Mouse (Mus musculus) stomach, postnatal 0 days (tissue): ENCODE data around the gene Stk10. TPM values are rescaled to one million over a fixed set of nuclear protein-coding genes. Genes with fewer than 3 reads are reported as not detected.
"Not testable (repeated sequence)": the region's sequence is repeated elsewhere in the genome, so short reads cannot be mapped to it uniquely, and the experiment has no call there.

Experiments used
- ATAC-seq: fragments of 200-750 bp; cut with Nextera tagmentation; 2 replicates; pipeline ENCODE4 v1.8.0; 2017; ENCODE audit not compliant: low FRiP score, low TSS enrichment
- DNase-seq: peaks from one replicate; pipeline ENCODE4 v3.0.0-alpha.2; 2016; ENCODE audit warnings: low spot score
- H3K27ac ChIP-seq: fragments of 300-500 bp; sonication (generic); replicated peaks from 2 replicates; pipeline ENCODE4 v1.5.1; 2014; ENCODE audit warnings: mild to moderate bottlenecking, control low read depth
- H3K27me3 ChIP-seq: fragments of 300-500 bp; sonication (generic); 2 replicates; pipeline ENCODE4 v1.6.1; 2014; ENCODE audit warnings: low read length; ENCODE audit not compliant: control insufficient read depth, insufficient read depth
- H3K36me3 ChIP-seq: fragments of 300-500 bp; sonication (generic); 2 replicates; pipeline ENCODE4 v1.6.1; 2014; ENCODE audit warnings: low read length, mixed read lengths; ENCODE audit not compliant: control insufficient read depth, insufficient read depth
- H3K4me1 ChIP-seq: fragments of 300-500 bp; sonication (generic); replicated peaks from 2 replicates; pipeline ENCODE4 v1.6.1; 2014; ENCODE audit warnings: antibody characterized with exemption; ENCODE audit not compliant: control insufficient read depth, insufficient read depth
- H3K4me2 ChIP-seq: fragments of 300-500 bp; sonication (generic); replicated peaks from 2 replicates; pipeline ENCODE4 v1.6.1; 2014; ENCODE audit warnings: low read depth, mild to moderate bottlenecking, control low read depth, moderate library complexity
- H3K4me3 ChIP-seq: fragments of 300-500 bp; sonication (generic); 2 replicates; pipeline ENCODE4 v1.5.1; 2014; ENCODE audit warnings: low read depth, low read length, control low read depth
- H3K9ac ChIP-seq: fragments of 300-500 bp; sonication (generic); 2 replicates; pipeline ENCODE4 v1.6.1; 2014; ENCODE audit warnings: mild to moderate bottlenecking, low read length, control low read depth, mixed read lengths
- H3K9me3 ChIP-seq: fragments of 300-500 bp; sonication (generic); 2 replicates; pipeline ENCODE4 v1.6.1; 2016; ENCODE audit warnings: low read length; ENCODE audit not compliant: control insufficient read depth
- CTCF ChIP-seq: IDR thresholded peaks from 2 replicates; pipeline ENCODE4 v1.5.1; 2016; ENCODE audit warnings: antibody characterized with exemption, low read depth, mild to moderate bottlenecking, moderate library complexity
- EP300 ChIP-seq: optimal IDR thresholded peaks from 2 replicates; pipeline ENCODE3; 2016; ENCODE audit warnings: antibody characterized with exemption
- WGBS: fragments of 180-500 bp; shearing (Covaris S2); extraction: QIAGEN DNeasy Blood & Tissue Kit; methylation state at CpG from one replicate; pipeline ENCODE4 v1.1.7; 2014; 5-methylcytosine and 5-hydroxymethylcytosine counted together
- polyA plus RNA-seq: library from polyadenylated mRNA; unstranded; fragments of >200 nt; fragmentation: Nextera tagmentation; extraction: Ambion mirVana; gene quantifications from 2 replicates; pipeline ENCODE4 v1.2.1, GENCODE M21; 2015

Stk10 gene
- polyA plus RNA-seq, 1 experiment from 2014 or later, result 1.1 TPM

- WGBS, result 95% methylated on average over 2 of the region's 2 CpGs
- ATAC-seq, result no peak
These were observed 29.4 kb upstream of the Stk10 start for GRCm38 (mm10) chr11:32503711-32504110.

GRCm38 (mm10) chr11:32505091-32505739 is 27.9 kb upstream of the Stk10 start:
- WGBS, result 52% methylated on average over 7 of the region's 7 CpGs
- no peak for DNase-seq
- Histone ChIP-seq H3K27me3 (no peaks in the 10 kb centered on the region), H3K4me2 (no peak overlapping the region), H3K4me3 (no peak overlapping the region), H3K9me3 (no peaks in the 10 kb centered on the region), H3K4me1 (no peaks in the 10 kb centered on the region), H3K27ac (no peak overlapping the region), H3K36me3 (no peaks in the 10 kb centered on the region), H3K9ac (no peak overlapping the region)
- TF ChIP-seq EP300 (no peak), CTCF (no peak)
- no peak for ATAC-seq

More at GRCm38 (mm10) chr11:32503711-32504110, 29.4 kb upstream of the Stk10 start:
- no peak for TF ChIP-seq EP300
- no peak for TF ChIP-seq CTCF
- Histone ChIP-seq H3K4me2 (no peak overlapping the region), H3K36me3 (no peaks in the 10 kb centered on the region), H3K27ac (no peak overlapping the region), H3K4me1 (no peaks in the 10 kb centered on the region), H3K9me3 (no peaks in the 10 kb centered on the region), H3K27me3 (no peaks in the 10 kb centered on the region), H3K9ac (no peak overlapping the region), H3K4me3 (no peak overlapping the region)
- no peak for DNase-seq

- 69% methylated on average over 1 of the region's 1 CpGs for WGBS
- ATAC-seq (no peak), DNase-seq (no peak)
- H3K27me3 ChIP-seq, result no peaks in the 10 kb centered on the region
- H3K36me3 ChIP-seq, result no peaks in the 10 kb centered on the region
- H3K4me2 ChIP-seq, result no peak overlapping the region
- H3K9ac ChIP-seq, result no peak overlapping the region
- TF ChIP-seq CTCF (peak; percentile 35; the same call in 1 of the 2 replicates), EP300 (no peak)
- no peaks in the 10 kb centered on the region for H3K4me1 ChIP-seq
- H3K9me3 ChIP-seq, result no peaks in the 10 kb centered on the region
- no peak overlapping the region for H3K27ac ChIP-seq
- H3K4me3 ChIP-seq, result no peak overlapping the region
These were observed 22.2 kb upstream of the Stk10 start for GRCm38 (mm10) chr11:32510930-32511329.

GRCm38 (mm10) chr11:32514853-32515252 is 18.3 kb upstream of the Stk10 start:
- not testable (repeated sequence) for H3K27ac ChIP-seq, H3K4me1 ChIP-seq, ATAC-seq, H3K9ac ChIP-seq, H3K27me3 ChIP-seq, H3K4me3 ChIP-seq, DNase-seq, H3K36me3 ChIP-seq, H3K9me3 ChIP-seq, H3K4me2 ChIP-seq
- 94% methylated on average over 5 of the region's 5 CpGs for WGBS

GRCm38 (mm10) chr11:32516091-32516490 is 17.0 kb upstream of the Stk10 start:
- WGBS, result 86% methylated on average over 12 of the region's 12 CpGs
- Histone ChIP-seq H3K4me2 (no peak overlapping the region), H3K4me1 (no peaks in the 10 kb centered on the region), H3K4me3 (no peak overlapping the region), H3K9ac (no peak overlapping the region), H3K9me3 (no peaks in the 10 kb centered on the region), H3K27ac (no peak overlapping the region), H3K27me3 (no peaks in the 10 kb centered on the region), H3K36me3 (peaks cover 6% of the 10 kb centered on the region; the same call in 1 of the 2 replicates)
- no peak for DNase-seq
- no peak for ATAC-seq
- TF ChIP-seq EP300, result no peak
- TF ChIP-seq CTCF, result no peak

- Histone ChIP-seq H3K27ac (no peak overlapping the region), H3K9me3 (no peaks in the 10 kb centered on the region), H3K4me2 (no peak overlapping the region), H3K36me3 (peaks cover 6% of the 10 kb centered on the region; the same call in 1 of the 2 replicates), H3K4me3 (no peak overlapping the region), H3K4me1 (no peaks in the 10 kb centered on the region), H3K9ac (no peak overlapping the region), H3K27me3 (no peaks in the 10 kb centered on the region)
- DNase-seq (no peak), ATAC-seq (no peak)
- 88% methylated on average over 8 of the region's 8 CpGs for WGBS
- TF ChIP-seq EP300 (no peak), CTCF (no peak)
These were observed 16.0 kb upstream of the Stk10 start for GRCm38 (mm10) chr11:32516916-32517712.
